Mouse (Mus musculus) spleen, embryonic (tissue): ENCODE results near the gene Zbtb44.

ENCODE experiments used
- CTCF ChIA-PET: fragments of 350-600 bp; sonication (Branson Sonifier 250); formaldehyde crosslinking; loops from one replicate; lab custom pipeline; 2022; lab: Charles Lee

The Zbtb44 gene

DNA sequence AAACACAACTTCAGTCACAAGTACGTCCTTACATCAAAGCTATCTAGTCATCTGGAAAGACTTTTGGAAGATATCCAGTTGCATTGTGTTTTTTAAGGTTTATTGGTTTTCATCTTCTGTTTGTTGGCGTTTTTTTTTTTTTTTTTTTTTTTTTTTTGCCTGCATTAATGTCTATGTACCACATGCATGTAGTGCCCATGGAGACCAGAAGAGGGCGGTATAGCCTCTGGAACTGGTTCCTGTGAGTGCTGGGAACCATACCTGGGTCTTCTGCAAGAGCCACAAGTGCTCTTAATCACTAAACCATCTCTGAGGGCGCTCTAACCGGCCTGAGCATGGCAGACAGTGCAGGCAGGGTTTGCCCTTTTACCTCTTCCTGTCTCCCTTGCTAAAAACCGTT is 67.7 kb downstream of the Zbtb44 start:
- CTCF ChIA-PET = interaction anchor here (0.7 kb wide), 1 partner anchor 681 kb away, joined by 3 read pairs; no protein-coding TSS in a partner anchor

DNA sequence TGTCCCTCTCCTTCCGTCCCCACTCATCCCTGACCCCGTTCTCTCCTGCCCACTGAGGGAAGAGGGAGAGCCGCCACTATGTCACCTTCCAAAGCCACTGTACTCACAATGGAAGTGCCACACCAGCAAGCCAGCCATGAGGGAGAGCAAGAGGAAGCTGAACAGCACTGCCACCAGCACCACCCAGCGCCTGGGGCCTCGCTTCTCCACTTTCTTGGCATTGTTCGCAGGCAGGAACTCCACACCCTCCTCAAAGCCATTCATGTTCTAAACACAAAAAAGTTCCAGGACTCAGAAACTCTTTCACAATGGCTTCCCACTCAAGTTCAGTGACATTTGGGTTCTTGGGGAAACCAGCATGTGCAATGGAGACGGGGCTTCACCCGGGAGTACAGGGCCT is 78.0 kb downstream of the Zbtb44 start:
- CTCF ChIA-PET = no interaction called here

GRCm38 (mm10) chr9:31115586-31115985 is 85.1 kb downstream of the Zbtb44 start:
- CTCF ChIA-PET = no interaction called here

DNA sequence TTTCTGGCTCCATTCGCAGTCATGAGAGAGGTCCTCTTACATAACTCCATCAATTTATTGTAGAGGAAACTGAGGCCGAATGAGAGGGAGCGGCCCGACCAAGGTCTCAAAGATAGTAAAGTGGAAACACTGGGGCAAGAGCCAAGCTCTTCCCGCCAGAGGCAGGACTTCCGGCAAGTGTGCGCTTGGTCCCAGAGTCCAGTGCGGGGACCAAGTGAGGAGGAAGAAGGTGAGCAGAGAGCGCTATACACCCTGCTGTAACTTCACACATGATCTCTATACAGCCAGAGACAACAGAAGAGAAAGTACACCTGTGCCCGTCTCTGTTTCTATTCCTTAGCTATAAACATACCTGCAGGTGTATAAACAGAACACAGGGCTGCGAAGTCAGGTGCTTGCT is 86.6 kb downstream of the Zbtb44 start:
- CTCF ChIA-PET = no interaction called here

GRCm38 (mm10) chr9:31117488-31117887 is 87.0 kb downstream of the Zbtb44 start:
- CTCF ChIA-PET = no interaction called here

- CTCF ChIA-PET = no interaction called here
These were observed 88.3 kb downstream of the Zbtb44 start for GRCm38 (mm10) chr9:31118520-31119298.

DNA sequence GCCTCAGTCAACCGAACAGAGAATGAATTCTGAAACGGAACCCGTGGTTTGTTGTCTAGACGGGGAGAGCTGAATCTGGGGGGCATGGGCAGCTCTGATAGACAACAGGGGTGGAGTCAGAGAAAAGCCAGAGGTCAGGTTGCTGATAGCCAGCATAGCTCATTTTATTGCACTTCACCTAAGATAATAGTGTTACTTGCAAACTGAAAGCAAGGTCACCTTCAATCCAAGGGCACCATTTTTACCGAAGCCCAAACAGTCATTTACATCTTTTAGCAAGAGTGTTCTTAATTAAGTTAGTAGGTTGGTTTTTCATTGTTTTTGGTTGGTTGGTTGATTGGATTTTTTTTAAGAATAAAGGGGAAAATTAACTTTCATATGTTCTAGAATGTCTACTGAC is 89.0 kb downstream of the Zbtb44 start:
- CTCF ChIA-PET = no interaction called here

GRCm38 (mm10) chr9:31119882-31120532 is 89.6 kb downstream of the Zbtb44 start:
- CTCF ChIA-PET = no interaction called here

- CTCF ChIA-PET = no interaction called here
These were observed 90.1 kb downstream of the Zbtb44 start for GRCm38 (mm10) chr9:31120533-31120915.

DNA sequence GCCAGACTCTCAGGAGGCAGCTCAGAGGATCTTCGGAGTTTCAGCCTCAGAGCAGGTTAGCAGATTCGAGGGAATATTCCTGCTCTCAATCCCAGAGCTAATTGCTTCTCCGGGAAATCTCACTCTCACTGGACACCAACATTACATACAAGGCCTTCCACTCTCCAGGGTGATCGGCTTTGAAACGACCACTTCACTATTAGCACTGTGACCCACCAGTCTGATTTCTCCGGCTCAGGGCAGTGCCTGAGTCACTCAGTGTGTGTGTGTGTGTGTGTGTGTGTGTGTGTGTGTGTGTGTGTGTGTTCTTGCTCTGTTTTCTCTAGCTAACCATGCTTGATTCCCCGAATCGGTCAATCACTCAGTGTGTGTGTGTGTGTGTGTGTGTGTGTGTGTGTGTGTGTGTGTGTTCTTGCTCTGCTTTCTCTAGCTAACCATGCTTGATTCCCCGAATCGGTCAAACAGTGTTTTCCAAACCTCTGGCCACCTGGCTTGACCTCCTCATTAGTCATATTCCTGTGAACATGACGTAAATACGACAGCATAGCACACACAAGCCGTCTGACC is 92.1 kb downstream of the Zbtb44 start:
- CTCF ChIA-PET = no interaction called here
